Mouse (Mus musculus) spleen, adult 12 weeks (tissue): Measurements from ENCODE around the gene Cttnbp2nl.

Source experiments
- DNase-seq: peaks from one replicate; pipeline ENCODE4 v3.0.0; 2022; ENCODE audit warnings: low spot score

Cttnbp2nl gene

DNA sequence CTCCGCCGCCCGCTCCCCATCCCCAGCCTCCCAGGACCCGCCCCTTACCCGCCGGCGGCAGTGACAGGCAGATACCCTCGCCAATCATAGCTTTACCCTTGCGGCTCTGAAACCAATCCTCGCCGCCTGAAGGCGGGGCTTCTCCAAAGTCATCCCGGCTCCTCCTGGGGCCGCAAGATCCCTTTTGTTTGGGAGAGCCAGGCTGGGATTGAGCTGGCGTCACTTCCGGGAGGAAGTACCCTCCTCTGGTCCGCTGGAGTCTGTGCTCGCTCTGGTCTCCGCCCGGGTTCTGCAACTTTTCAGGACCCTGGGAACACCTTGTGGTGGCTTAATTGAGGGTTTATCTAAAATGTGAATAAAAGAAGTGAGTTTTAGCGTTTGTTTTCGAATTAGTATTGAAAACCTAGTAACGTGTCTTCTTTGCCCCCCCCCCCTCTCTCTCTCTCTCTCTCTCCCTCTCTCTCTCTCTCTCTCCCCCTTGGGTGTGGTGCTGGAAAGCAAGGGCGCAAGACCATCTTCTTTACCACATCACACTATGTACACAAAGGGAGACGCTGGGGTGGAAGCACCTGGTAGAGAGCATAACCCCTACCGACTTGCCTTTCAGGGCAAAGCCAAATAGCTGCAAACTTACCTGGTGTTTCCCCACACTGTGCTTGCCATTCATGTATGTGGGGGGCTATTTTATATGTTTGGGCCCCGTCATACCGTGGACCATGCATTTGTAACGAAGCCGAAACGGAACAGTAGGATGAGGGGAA is at the start of gene Cttnbp2nl:
TSS of gene Cttnbp2nl (minus strand) at position 210 of the 761 bp plus-strand sequence.
- peak; percentile 8 for DNase-seq

DNA sequence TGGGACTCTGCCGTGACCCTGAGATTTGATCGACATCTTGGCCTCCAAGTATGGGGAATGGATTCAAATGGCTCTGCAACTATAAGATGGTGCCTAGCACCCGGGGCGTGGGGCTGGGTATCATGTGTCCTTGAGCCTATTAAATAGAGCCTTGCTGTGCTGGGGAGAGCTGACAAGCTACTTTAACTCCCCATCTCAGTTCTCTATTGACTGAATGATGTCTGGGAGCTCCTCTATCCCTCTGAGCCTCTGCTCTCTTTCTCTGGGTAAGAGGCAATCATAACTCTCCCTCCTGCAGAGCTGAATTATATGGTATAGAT is 47.3 kb upstream of the Cttnbp2nl start:
- no peak for DNase-seq

DNA sequence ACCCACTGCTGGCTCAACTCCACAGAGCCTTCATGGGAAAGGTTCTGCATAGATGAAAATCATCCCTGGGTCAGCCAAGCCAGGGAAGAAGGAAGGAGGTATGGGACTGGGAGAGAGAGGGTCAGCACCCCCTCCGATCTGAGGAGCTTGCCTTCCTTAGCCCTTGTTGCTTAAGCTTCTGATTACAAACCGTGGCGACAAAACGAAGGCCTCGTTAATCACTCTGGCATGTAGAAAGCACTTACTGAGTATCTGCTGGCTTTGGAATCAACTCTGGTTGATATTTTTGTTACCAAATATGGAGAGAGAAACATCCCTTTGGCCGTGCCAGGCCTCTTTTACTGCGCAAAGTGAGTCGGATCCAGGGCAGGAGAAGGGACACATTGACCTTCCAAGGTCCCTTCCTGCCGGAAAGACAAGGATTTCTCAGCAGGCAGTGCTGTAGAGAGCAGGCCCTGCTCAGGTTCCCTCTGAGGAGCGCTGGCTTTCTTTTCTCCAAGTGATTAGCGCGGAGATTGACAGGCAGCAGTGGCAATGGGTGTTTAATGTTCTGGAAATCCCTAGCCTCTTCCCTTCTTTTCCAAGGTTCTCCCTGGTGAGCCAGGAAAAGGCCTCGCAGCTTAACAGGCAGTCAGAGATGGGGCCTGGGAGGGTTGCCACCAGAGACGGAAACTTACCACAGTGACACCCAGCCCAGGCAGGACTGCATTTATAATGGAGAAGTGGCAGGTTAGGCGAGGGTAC is 46.8 kb upstream of the Cttnbp2nl start:
- no peak for DNase-seq

GRCm38 (mm10) chr3:105097581-105097980 is 44.6 kb upstream of the Cttnbp2nl start:
- no peak for DNase-seq

DNA sequence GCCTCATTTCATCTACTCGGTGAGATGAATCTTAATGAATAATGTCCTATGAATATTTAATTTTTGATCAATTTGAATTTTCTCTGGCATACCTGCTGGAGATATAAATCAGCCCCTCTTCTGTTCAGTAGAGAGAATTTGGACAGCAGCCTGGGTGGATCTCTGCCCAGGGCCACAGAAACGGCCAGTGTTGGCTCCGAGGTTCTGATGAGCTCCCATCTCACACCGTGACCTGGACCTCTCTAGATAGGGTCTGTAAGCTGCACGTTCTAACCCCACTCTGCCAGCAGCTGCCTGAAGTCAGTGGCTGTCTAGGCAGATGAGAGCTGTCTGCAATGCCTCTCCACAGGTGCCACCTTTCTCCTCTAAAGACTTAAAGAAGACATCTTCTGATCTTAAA is 42.1 kb upstream of the Cttnbp2nl start:
- no peak for DNase-seq

GRCm38 (mm10) chr3:105094448-105094847 is 41.5 kb upstream of the Cttnbp2nl start:
- DNase-seq: no peak

DNA sequence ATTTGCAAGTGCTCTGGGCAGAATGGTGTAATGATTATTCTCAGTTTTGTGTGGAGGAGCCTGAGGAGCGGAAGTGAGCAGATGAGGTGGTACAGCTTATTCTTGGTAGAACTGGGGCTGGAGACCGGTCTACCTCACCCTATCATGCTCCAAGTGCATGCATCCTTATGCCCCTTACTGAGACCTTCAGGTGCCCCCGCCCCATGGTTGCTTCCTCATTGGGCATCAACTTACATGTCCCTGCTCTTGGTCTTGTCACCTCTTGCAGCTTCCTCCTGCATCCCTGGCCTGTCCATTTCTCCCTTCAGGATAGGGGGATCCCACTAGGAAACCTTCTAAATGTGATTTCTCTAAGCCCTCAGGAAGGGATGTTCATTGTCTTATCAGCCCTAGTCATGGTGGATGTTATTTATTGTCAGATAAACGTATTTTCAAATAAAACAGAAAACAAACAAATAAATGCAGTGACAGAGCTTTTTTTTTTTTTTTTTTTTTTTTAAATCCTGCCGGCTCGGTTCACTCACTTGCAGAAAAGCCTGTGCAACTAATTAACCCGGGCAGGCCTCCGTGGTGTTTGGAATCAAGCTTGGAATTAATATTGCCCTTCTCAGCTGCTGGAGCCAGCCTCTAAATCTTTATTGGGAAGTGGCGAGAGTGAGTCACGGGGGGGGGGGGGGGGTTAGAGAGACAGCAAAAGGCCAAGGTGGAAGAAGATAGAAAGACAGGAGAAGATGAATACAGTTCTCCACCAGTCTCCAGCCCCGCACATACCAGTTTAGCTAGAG is 40.0 kb upstream of the Cttnbp2nl start:
- DNase-seq: no peak

DNA sequence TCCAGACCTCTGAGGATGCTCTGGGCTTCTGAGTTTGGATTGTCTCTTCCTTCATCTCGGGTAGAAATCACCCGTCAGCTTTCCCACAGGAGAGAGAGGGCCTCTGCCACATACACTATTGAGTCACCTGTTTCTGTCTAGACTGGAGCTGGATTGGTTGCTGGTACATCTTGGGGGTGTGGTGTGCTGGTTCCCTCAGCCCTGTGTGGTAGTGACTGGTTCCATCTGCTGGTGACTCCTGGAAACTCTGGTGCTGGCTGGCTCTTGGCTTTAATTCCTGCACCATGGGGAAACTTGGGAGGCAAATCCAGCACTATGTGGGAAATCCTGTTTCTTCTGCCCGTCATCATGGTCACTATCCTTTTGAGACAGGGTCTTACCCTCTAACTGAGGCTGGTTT is 38.0 kb upstream of the Cttnbp2nl start:
- DNase-seq: no peak

GRCm38 (mm10) chr3:105090147-105090546 is 37.2 kb upstream of the Cttnbp2nl start:
- no peak for DNase-seq

GRCm38 (mm10) chr3:105088638-105089037 is 35.7 kb upstream of the Cttnbp2nl start:
- no peak for DNase-seq

DNA sequence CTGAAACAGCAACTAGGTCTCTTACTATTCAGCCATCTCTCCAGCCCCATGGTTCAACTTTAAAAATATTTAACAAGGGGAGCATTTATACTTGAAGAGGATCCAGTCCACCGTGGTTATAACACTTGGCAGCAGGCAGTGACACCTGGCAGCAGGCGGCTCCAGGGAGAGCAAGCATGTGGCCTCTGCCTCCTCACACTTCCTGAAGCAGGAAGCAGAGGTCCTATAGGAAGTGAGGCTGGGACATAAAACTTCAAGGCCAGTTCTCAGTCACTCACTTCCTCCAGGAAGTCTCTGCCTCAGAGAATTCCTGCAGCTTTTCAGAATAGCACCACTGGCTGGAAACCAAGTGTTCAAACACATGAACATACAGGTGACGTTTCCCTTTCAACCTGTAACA is 34.4 kb upstream of the Cttnbp2nl start:
- DNase-seq: no peak

DNA sequence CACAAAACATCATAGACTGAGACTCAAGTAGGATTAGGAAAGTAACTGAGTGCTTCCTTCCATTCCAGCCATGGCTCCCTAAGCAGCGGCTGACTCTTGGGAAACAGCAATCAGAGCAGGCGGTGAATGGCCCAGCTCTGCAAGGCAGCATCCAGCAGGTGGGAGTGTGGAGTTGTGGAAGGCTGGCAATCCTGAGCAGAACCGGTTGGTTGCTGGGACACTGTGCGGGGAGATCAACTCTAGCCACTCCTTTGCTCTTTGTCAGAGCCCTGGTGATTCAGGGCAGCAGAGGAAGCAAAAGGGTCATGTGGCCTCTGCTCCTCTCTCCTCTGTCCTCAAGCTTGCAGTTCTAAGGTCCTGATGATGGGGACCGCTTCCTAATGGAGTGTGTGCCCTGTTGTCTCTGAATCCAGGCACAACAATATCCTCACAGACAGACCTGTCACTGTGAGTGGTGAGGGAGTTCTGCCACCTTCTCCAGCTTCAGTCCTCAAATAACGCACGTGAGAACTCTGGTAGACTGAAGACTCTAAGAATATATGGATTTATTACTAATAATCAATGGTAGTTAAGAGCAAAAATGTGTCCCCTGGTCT is 25.4 kb upstream of the Cttnbp2nl start:
- DNase-seq: no peak

GRCm38 (mm10) chr3:105075796-105076195 is 22.9 kb upstream of the Cttnbp2nl start:
- no peak for DNase-seq

DNA sequence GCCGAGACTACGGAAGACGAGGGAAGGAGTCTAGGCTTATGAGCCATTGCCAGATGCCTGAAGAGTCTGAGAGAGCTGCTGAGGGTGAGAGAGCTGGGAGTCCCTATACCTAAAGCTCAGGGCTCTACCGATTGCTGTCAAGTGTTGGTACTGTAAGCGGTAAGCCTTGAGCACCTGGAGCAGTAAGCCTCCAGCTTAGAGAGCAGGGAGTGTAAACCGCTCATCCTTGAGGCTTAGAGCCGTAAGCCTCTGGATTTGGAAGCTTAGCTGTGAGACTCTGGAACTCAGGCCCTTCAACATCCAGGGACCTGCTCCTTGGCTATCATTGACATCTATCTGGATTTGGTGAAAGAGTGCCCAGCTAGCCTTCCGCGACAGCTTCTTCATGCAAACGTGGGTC is 19.6 kb upstream of the Cttnbp2nl start:
- no peak for DNase-seq

DNA sequence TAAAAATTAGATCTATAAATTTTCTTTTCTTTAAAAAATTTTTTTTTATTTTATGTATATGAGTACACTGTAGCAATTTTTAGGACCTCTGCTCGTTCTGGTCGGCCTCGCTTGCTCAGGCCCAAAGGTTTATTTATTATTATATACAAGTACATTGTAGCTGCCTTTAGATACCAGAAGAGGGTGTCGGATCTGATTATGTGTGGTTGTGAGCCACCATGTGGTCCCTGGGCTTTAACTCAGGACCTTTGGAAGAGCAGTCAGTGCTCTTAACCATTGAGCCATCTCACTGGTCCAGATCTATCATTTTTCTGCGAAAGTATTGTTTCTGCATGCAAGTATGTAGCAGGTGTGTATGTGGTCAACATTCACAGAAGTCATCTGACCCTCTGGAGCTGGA is 18.3 kb upstream of the Cttnbp2nl start:
- DNase-seq: no peak

DNA sequence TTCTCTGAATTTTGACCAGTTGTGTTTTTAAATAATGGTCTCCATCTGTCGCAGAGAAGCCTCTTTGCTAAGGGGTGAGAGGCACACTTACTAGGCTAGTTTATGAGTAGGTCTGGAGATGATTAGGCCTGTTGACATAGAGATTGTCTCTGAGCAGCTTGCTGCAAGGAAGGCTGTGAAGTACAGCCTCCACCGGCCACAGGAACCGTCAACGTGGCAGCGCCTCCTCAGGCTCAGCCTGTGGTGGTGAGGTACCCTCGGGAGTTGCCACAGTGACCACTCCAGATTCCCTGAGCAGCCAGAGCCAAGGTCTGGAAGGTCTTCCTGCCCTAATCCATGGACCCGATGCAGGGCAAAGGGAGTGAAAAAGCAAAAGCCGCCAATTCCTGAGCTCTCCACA is 17.6 kb upstream of the Cttnbp2nl start:
- DNase-seq: no peak

DNA sequence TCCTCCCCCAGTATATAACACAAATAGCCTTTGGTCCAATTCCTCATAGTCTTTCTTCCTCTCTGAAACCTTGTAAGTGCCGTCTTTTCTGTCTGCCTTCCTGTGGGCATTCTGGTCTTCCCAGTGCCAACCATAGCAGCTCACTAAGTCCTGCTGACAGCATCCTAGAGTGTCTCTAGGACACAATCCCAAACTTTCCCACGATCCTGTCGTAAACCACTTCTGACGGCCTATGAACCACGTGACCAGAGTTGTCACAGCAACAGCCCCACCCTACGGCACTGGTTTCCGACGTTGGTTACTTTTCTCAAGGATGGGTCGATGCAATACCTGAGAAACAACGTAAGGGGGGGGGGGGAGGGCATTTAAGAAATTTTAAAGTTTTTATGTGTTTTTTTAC is 13.6 kb upstream of the Cttnbp2nl start, which contains the start of gene 4930564D02Rik:
TSS of gene 4930564D02Rik (plus strand) at position 301 of the 400 bp plus-strand sequence.
- DNase-seq: no peak

- DNase-seq: no peak
Measured at GRCm38 (mm10) chr3:105062676-105063075, 9.7 kb upstream of the Cttnbp2nl start.

GRCm38 (mm10) chr3:105061991-105062390 is 9.0 kb upstream of the Cttnbp2nl start:
- no peak for DNase-seq

DNA sequence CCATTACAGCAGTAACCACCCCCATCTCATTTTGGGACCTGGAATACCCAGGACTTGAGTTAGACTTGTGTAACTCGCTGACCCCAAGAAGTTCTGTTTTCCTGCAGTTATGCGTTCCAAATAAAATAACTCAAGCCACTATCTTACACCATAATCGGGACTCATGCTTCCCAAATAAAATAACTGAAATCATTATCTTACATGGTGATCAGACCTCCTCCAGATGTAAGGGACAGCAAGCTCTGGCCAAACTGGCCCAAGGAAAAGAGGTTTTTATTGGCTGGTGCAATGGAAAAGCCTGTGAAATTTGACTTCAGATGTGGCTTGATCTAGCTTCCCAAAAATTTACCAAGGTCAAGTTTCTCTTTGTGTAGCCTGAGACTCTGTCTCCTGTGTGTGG is 8.6 kb upstream of the Cttnbp2nl start:
- DNase-seq: no peak

DNA sequence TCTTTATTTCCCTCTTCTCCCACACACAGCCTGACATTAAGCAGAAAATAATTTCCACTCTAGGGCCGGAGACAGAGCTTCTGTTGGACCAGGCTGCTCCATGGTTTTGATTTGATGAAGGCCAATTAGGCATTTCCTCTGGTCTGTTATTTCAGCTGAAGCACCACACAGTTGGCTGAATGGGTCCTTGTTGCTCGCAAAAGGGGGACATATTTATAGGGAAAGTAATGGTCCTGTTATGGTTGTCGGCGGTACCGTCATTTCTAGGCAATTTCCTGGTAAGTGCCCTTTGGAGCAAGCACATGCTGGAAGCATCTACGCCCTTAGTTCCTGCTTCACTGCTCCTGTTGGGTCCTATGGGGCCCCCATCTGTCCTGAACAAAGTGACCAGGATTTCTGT is 8.0 kb upstream of the Cttnbp2nl start:
- DNase-seq: no peak

DNA sequence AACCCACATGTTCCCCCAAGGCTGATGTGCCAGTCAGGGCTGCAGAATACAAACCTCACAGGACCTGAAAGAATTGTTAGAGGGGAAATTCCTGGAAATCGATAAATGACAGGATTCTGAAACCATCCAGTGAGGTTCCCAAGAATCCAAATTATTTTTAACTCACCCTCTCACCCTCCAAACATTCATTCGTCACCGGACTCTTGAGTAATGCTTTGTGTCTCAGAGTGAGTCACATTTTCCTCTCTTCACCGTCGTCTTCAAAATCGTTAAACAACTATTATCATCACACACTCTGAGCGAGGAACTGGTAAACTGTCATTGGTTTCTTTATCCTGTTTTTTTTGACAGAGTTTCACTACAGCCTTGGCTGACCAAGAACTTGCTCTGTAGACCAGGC is 7.0 kb upstream of the Cttnbp2nl start:
- DNase-seq: no peak
